Mouse (Mus musculus): ENCODE results near the gene B3galt5. TPM values are rescaled to one million over a fixed set of nuclear protein-coding genes. Genes with fewer than 3 reads are reported as not detected.

Gene B3galt5
- 3.9 and 4.1 TPM in 2 replicates for polyA plus RNA-seq (2012; rRNA removed)

DNA sequence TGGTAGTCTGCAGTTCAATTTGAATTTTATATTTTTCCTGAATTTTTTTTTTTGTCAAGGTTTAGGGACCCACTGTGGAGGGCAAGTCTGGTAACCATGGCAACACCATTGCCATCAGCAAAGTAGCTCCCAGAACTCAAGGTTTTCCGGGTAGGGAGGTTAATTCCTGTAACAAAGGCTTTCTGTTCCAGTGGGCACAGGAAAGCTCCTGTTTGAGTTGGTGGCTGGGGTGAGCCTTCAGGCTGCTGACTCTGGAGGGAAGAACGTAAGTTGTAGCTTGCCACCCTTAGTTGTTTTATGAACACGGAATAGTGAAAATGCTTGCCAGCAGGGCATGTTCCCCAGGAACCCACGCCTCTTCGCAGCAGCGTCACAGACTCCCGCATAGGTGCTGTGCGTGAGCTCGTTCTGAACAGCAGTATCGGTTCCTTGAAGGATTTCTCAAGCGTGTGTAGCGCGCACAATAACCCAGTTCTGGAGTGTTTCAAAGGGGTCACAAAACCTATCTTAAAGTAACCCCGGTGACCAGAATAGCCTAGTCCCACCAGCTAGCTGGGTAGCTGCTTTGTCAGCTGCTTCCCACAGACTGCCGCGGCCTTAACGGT, at the start of gene B3galt5:
Gene B3galt5, plus strand, starts transcription at position 436 of the 605 bp plus-strand sequence.

DNA sequence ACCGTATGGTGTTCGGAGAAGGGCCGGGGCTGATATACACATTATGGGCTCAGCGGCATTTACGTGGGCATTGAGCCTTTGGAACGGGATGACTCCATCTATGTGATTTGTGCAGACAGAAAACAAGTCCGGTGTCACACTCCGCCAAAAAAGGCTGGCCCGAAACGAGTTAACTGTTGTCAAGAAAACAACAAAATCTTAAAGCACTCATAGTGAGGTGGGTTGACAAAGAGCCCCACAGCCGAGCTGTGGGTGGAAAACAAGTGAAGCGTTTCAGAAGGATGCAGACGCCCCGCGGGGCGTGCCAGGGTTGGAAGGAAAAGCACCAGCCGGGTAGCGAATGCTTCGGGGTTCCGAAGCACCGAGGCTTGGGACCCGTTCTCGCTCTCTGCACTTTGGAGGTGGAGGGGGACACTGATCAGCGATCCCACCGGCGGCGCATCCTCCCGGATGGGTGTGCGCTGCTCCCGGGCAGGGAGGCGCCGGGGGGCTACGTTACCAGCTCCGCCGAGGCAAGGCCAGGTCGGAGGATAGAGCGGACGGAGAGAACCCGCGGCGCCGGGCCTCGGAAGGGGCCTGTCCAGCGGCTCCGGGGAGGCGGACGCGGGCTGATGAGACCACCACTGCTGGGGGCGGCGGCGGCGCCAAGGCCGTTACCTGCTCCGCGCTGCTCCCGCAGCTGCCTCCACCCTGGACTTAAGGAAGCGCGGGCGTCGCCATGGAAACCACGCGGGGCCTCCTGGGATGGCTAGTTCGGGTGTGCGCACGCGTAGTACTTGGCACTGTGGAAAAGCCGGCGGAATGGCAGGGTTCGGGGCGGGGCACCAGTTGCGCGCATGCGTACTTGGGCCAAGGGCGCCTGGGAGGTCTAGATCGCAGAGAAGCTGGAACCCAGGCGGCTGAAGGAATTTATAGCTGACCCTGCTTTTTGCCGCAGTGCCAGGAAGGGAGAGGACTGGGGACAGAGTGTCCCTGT, 43.8 kb upstream of the B3galt5 start, which contains the start of gene Lca5l:
Gene Lca5l, minus strand, starts transcription at position 741 of the 976 bp plus-strand sequence.

DNA sequence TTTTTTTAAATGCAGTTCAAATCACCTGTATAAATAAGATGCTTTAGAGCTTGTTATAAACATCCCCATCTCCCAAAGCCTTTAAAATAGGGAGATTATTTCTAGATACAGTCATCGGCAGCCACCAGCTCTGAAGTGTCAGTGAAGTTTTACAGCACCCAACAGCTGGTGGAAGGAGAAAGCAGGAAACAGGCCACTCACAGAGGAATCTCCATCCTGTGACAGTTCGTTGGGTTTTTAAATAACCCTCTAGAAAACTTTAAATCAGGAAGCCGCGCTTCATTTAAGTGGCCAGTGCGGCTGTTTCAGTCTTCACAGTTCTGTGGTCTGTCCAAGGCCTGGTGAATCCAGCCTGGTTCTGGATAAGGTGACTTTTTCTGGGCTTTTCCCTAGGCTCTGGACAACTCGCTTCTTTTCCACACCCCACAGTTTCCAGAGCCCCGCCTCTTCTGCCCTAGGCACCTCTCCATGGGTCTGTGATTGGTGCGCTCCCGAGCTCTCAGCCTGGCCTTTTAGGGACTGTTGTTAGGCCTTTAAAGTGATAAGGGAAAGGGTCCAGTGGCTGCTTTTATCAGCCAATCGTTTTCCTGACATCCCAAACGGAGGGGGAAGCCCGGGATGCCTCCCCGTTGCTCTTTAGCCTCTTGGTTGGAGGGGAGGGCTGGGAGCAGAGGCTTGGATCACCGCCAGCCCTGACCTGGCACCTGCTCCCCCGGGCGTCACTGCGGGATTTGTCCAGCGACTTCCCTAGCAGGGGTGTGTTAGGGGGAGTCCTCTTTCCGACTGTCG, 35.5 kb upstream of the B3galt5 start, which contains the start of gene Sh3bgr:
Gene Sh3bgr, plus strand, starts transcription at position 538 of the 789 bp plus-strand sequence.

Other genes with a start within 250 kb of the B3galt5 start
- gene Psmg1, start 244.8 kb upstream of the B3galt5 start, polyA plus RNA-seq (2012; rRNA removed): 47.5 and 54.4 TPM in 2 replicates
- gene Brwd1, start 153.3 kb upstream of the B3galt5 start, polyA plus RNA-seq (2012; rRNA removed): 134 and 137 TPM in 2 replicates
- 220 and 228 TPM in 2 replicates for gene Hmgn1, start 108.1 kb upstream of the B3galt5 start, polyA plus RNA-seq (2012; rRNA removed)
- 178 and 182 TPM in 2 replicates for gene Wrb, start 90.4 kb upstream of the B3galt5 start, polyA plus RNA-seq (2012; rRNA removed)
- 2.1 TPM in 2 replicates for gene Lca5l, start 43.5 kb upstream of the B3galt5 start, polyA plus RNA-seq (2012; rRNA removed)
- gene Sh3bgr, start 35.4 kb upstream of the B3galt5 start, polyA plus RNA-seq (2012; rRNA removed): 2.7 and 5.8 TPM in 2 replicates
- 0.05 and 0.07 TPM in 2 replicates for gene Itgb2l, start 207.8 kb downstream of the B3galt5 start, polyA plus RNA-seq (2012; rRNA removed)
- 269 and 285 TPM in 2 replicates for gene Pcp4, start 231.8 kb downstream of the B3galt5 start, polyA plus RNA-seq (2012; rRNA removed)